Mouse (Mus musculus): Measurements from ENCODE around the gene Grik3. TPM values are rescaled to one million over a fixed set of nuclear protein-coding genes. Genes with fewer than 3 reads are reported as not detected.

Grik3 gene
- total RNA-seq, 2 experiments from 2014 or later = 0.46 to 0.48 TPM

- no peak for DNase-seq (ENCODE audit: low spot score in 2 of 2)
Observed at GRCm38 (mm10) chr4:125543171-125543570, 52.7 kb downstream of the Grik3 start.

GRCm38 (mm10) chr4:125544947-125545767 is 54.7 kb downstream of the Grik3 start:
- DNase-seq (ENCODE audit: low spot score in 2 of 2) = no peak

- no peak for DNase-seq (ENCODE audit: low spot score in 2 of 2)
Observed at GRCm38 (mm10) chr4:125545768-125546220, 55.3 kb downstream of the Grik3 start.

- no peak for DNase-seq (ENCODE audit: low spot score in 2 of 2)
Observed at GRCm38 (mm10) chr4:125548190-125548589, 57.7 kb downstream of the Grik3 start.

GRCm38 (mm10) chr4:125553754-125554153 is 63.3 kb downstream of the Grik3 start:
- no peak for DNase-seq (ENCODE audit: low spot score in 2 of 2)

- no peak for DNase-seq (ENCODE audit: low spot score in 2 of 2)
Observed at GRCm38 (mm10) chr4:125556405-125557308, 66.2 kb downstream of the Grik3 start.

- no peak for DNase-seq (ENCODE audit: low spot score in 2 of 2)
Observed at GRCm38 (mm10) chr4:125559564-125559963, 69.1 kb downstream of the Grik3 start.

GRCm38 (mm10) chr4:125560806-125561205 is 70.3 kb downstream of the Grik3 start:
- DNase-seq (ENCODE audit: low spot score in 2 of 2) = no peak

GRCm38 (mm10) chr4:125563579-125563978 is 73.1 kb downstream of the Grik3 start:
- no peak for DNase-seq (ENCODE audit: low spot score in 2 of 2)

- no peak for DNase-seq (ENCODE audit: low spot score in 2 of 2)
Observed at GRCm38 (mm10) chr4:125564008-125564710, 73.7 kb downstream of the Grik3 start.

GRCm38 (mm10) chr4:125565711-125566439 is 75.4 kb downstream of the Grik3 start:
- no peak for DNase-seq (ENCODE audit: low spot score in 2 of 2)

GRCm38 (mm10) chr4:125568210-125568609 is 77.7 kb downstream of the Grik3 start:
- DNase-seq (ENCODE audit: low spot score in 2 of 2) = no peak

- no peak for DNase-seq (ENCODE audit: low spot score in 2 of 2)
Observed at GRCm38 (mm10) chr4:125571651-125572311, 81.3 kb downstream of the Grik3 start.

GRCm38 (mm10) chr4:125572312-125572663 is 81.8 kb downstream of the Grik3 start:
- DNase-seq (ENCODE audit: low spot score in 2 of 2) = no peak

- no peak for DNase-seq (ENCODE audit: low spot score in 2 of 2)
Observed at GRCm38 (mm10) chr4:125573000-125573399, 82.5 kb downstream of the Grik3 start.

- no peak for DNase-seq (ENCODE audit: low spot score in 2 of 2)
Observed at GRCm38 (mm10) chr4:125573951-125574675, 83.6 kb downstream of the Grik3 start.

GRCm38 (mm10) chr4:125580336-125580735 is 89.8 kb downstream of the Grik3 start:
- no peak for DNase-seq (ENCODE audit: low spot score in 2 of 2)

GRCm38 (mm10) chr4:125583272-125583671 is 92.8 kb downstream of the Grik3 start:
- no peak for DNase-seq (ENCODE audit: low spot score in 2 of 2)

GRCm38 (mm10) chr4:125583935-125584334 is 93.4 kb downstream of the Grik3 start:
- no peak for DNase-seq (ENCODE audit: low spot score in 2 of 2)
